Mouse (Mus musculus): ENCODE measurements around the gene Hsdl1.

The Hsdl1 gene

GRCm38 (mm10) chr8:119520102-119520501, 54.9 kb downstream of the Hsdl1 start:
- no peak for DNase-seq

- no peak for DNase-seq
These were observed 58.3 kb downstream of the Hsdl1 start for GRCm38 (mm10) chr8:119516674-119517073.

- no peak for DNase-seq
These were observed 59.2 kb downstream of the Hsdl1 start for GRCm38 (mm10) chr8:119515767-119516166.

- no peak for DNase-seq
These were observed 60.0 kb downstream of the Hsdl1 start for GRCm38 (mm10) chr8:119514940-119515339.

GRCm38 (mm10) chr8:119513405-119513804, 61.6 kb downstream of the Hsdl1 start:
- DNase-seq, result no peak

Data from thymus, postnatal 4 days (tissue).